Mouse (Mus musculus) bone marrow macrophage, adult 2 months (primary cell): ENCODE results near the gene Guk1.

ENCODE experiments used
- CTCF ChIP-seq: IDR thresholded peaks from 2 replicates; pipeline ENCODE4 v1.5.1; 2012; ENCODE audit warnings: low read depth, mild to moderate bottlenecking, low read length, moderate library complexity
- POLR2A ChIP-seq: IDR thresholded peaks from 2 replicates; pipeline ENCODE4 v1.6.1; 2012; ENCODE audit warnings: mild to moderate bottlenecking, low read depth, low read length, borderline replicate concordance

- TF ChIP-seq CTCF (no peak), POLR2A (no peak)
Measured at GRCm38 (mm10) chr11:59141772-59142370, 50.1 kb downstream of the Guk1 start.
